Mouse (Mus musculus) testis, postnatal 10 days (tissue): ENCODE measurements around the gene Hbs1l.
"Not testable (repeated sequence)": the region's sequence is repeated elsewhere in the genome, so short reads cannot be mapped to it uniquely, and the experiment has no call there.

Experiments
- DNase-seq: peaks from one replicate; pipeline ENCODE4 v3.0.0; 2021; ENCODE audit warnings: low spot score

Gene Hbs1l

GRCm38 (mm10) chr10:21359086-21359485 lies 63.3 kb downstream of the Hbs1l start:
- no peak for DNase-seq

GRCm38 (mm10) chr10:21361871-21362270 lies 66.1 kb downstream of the Hbs1l start:
- no peak for DNase-seq

GRCm38 (mm10) chr10:21363297-21363696 lies 67.5 kb downstream of the Hbs1l start:
- no peak for DNase-seq

- no peak for DNase-seq
Observed at GRCm38 (mm10) chr10:21364946-21365345, 69.2 kb downstream of the Hbs1l start.

- no peak for DNase-seq
Observed at GRCm38 (mm10) chr10:21365897-21366296, 70.1 kb downstream of the Hbs1l start.

- DNase-seq = no peak
Observed at GRCm38 (mm10) chr10:21366471-21366870, 70.7 kb downstream of the Hbs1l start.

GRCm38 (mm10) chr10:21367481-21367880 lies 71.7 kb downstream of the Hbs1l start:
- DNase-seq = no peak

GRCm38 (mm10) chr10:21369586-21369985 lies 73.8 kb downstream of the Hbs1l start:
- no peak for DNase-seq

GRCm38 (mm10) chr10:21372271-21372670 lies 76.5 kb downstream of the Hbs1l start:
- DNase-seq = no peak

GRCm38 (mm10) chr10:21376682-21377473 lies 81.1 kb downstream of the Hbs1l start, which contains the start of gene Aldh8a1:
Aldh8a1 (plus strand) TSS chr10:21377291.
- DNase-seq = no peak

GRCm38 (mm10) chr10:21378196-21378944 lies 82.6 kb downstream of the Hbs1l start:
- no peak for DNase-seq

- DNase-seq = no peak
Observed at GRCm38 (mm10) chr10:21382914-21383313, 87.1 kb downstream of the Hbs1l start.

- DNase-seq = no peak
Observed at GRCm38 (mm10) chr10:21385111-21385663, 89.4 kb downstream of the Hbs1l start.

- DNase-seq = no peak
Observed at GRCm38 (mm10) chr10:21389075-21389474, 93.3 kb downstream of the Hbs1l start.

- no peak for DNase-seq
Observed at GRCm38 (mm10) chr10:21390440-21390839, 94.7 kb downstream of the Hbs1l start.

- DNase-seq = no peak
Observed at GRCm38 (mm10) chr10:21391286-21391685, 95.5 kb downstream of the Hbs1l start.

GRCm38 (mm10) chr10:21393390-21393789 lies 97.6 kb downstream of the Hbs1l start:
- no peak for DNase-seq

- DNase-seq = no peak
Observed at GRCm38 (mm10) chr10:21395426-21396139, 99.8 kb downstream of the Hbs1l start.

GRCm38 (mm10) chr10:21398873-21399425 lies 103.2 kb downstream of the Hbs1l start:
- DNase-seq = not testable (repeated sequence)

- no peak for DNase-seq
Observed at GRCm38 (mm10) chr10:21399622-21400021, 103.8 kb downstream of the Hbs1l start.

GRCm38 (mm10) chr10:21400031-21400430 lies 104.3 kb downstream of the Hbs1l start:
- DNase-seq = no peak

GRCm38 (mm10) chr10:21400453-21400852 lies 104.7 kb downstream of the Hbs1l start:
- no peak for DNase-seq
